Mouse (Mus musculus) MEL (cell line): ENCODE measurements around the gene Baiap3. TPM values are rescaled to one million over a fixed set of nuclear protein-coding genes. Genes with fewer than 3 reads are reported as not detected.

ENCODE experiments used
- DNase-seq: peaks from one replicate; pipeline ENCODE4 v3.0.0; 2011; ENCODE audit warnings: low read depth, low spot score
- H3K27ac ChIP-seq: 2 replicates; pipeline ENCODE4 v1.5.1; 2012; ENCODE audit warnings: low read depth, mild to moderate bottlenecking, control low read depth, low read length, moderate library complexity; ENCODE audit not compliant: control insufficient read depth
- H3K27me3 ChIP-seq, 2 experiments: fragments of 150-350 bp in 1 of 2; sonication (generic) in 1 of 2; 2 replicates each; pipeline ENCODE4 v1.6.1; 2012; ENCODE audit warnings: low read length in 2 of 2, mild to moderate bottlenecking in 2 of 2, improper control_type of control experiment in 1 of 2, moderate library complexity in 1 of 2; ENCODE audit not compliant: insufficient read depth in 2 of 2, control insufficient read depth in 1 of 2
- H3K36me3 ChIP-seq, 2 experiments: 2 replicates each; pipeline ENCODE4 v1.6.1; 2012 to 2014; ENCODE audit warnings: low read length in 2 of 2, improper control_type of control experiment in 1 of 2, inconsistent platforms in 1 of 2, mild to moderate bottlenecking in 1 of 2; ENCODE audit not compliant: insufficient read depth in 2 of 2, control insufficient read depth in 1 of 2
- H3K4me1 ChIP-seq, 2 experiments: fragments of 150-350 bp in 1 of 2; sonication (generic) in 1 of 2; 2 replicates each; pipeline ENCODE4 v1.6.1; 2012; ENCODE audit warnings: low read length in 2 of 2, improper control_type of control experiment in 1 of 2, mild to moderate bottlenecking in 1 of 2; ENCODE audit not compliant: insufficient read depth in 2 of 2, control insufficient read depth in 1 of 2
- H3K4me3 ChIP-seq, 2 experiments: fragments of 150-350 bp in 1 of 2; sonication (generic) in 1 of 2; 2 replicates each; pipeline ENCODE4 v1.5.1; 2012; ENCODE audit warnings: low read depth in 2 of 2, low read length in 2 of 2, mild to moderate bottlenecking in 2 of 2, moderate library complexity in 2 of 2, control low read depth in 1 of 2, improper control_type of control experiment in 1 of 2; ENCODE audit not compliant: control insufficient read depth in 1 of 2, insufficient read depth in 1 of 2
- H3K79me2 ChIP-seq: 2 replicates; pipeline ENCODE4 v1.6.1; 2012; ENCODE audit warnings: mild to moderate bottlenecking, low read length, moderate library complexity; ENCODE audit not compliant: control insufficient read depth, poor library complexity, insufficient read depth
- H3K9ac ChIP-seq: 2 replicates; pipeline ENCODE4 v1.6.1; 2012; ENCODE audit warnings: low read depth, mild to moderate bottlenecking, control low read depth, low read length, moderate library complexity; ENCODE audit not compliant: control insufficient read depth, poor library complexity, severe bottlenecking
- H3K9me3 ChIP-seq: fragments of 150-350 bp; sonication (generic); replicated peaks from 2 replicates; pipeline ENCODE4 v1.6.1; 2012; ENCODE audit warnings: mild to moderate bottlenecking, low read length, improper control_type of control experiment, moderate library complexity; ENCODE audit not compliant: insufficient read depth
- BHLHE40 ChIP-seq: IDR thresholded peaks from 2 replicates; pipeline ENCODE4 v1.6.1; 2012; ENCODE audit warnings: low read depth, mild to moderate bottlenecking, inconsistent platforms, low read length, improper control_type of control experiment, borderline replicate concordance
- CHD1 ChIP-seq: IDR thresholded peaks from 2 replicates; pipeline ENCODE4 v1.6.1; 2012; ENCODE audit warnings: low read depth, mild to moderate bottlenecking, inconsistent platforms, low read length, improper control_type of control experiment
- CHD2 ChIP-seq: IDR thresholded peaks from 2 replicates; pipeline ENCODE4 v1.6.1; 2011; ENCODE audit warnings: low read length, improper control_type of control experiment
- CTCF ChIP-seq, 3 experiments: IDR thresholded peaks in 2 of 3; conservative IDR thresholded peaks in 1 of 3; 2 replicates each; pipeline ENCODE4 v1.5.1; 2011 to 2012; ENCODE audit warnings: low read length in 3 of 3, low read depth in 2 of 3, mild to moderate bottlenecking in 2 of 3, improper control_type of control experiment in 1 of 3, inconsistent platforms in 1 of 3, mixed read lengths in 1 of 3, moderate library complexity in 1 of 3; ENCODE audit not compliant: control insufficient read depth in 1 of 3, insufficient read depth in 1 of 3, poor library complexity in 1 of 3, severe bottlenecking in 1 of 3
- E2F4 ChIP-seq: IDR thresholded peaks from 2 replicates; pipeline ENCODE4 v1.6.1; 2011; ENCODE audit warnings: low read depth, low read length, improper control_type of control experiment, borderline replicate concordance
- ELF1 ChIP-seq: IDR thresholded peaks from 2 replicates; pipeline ENCODE4 v1.6.1; 2014; ENCODE audit warnings: low read depth, mild to moderate bottlenecking, inconsistent platforms, low read length, improper control_type of control experiment, moderate library complexity
- EP300 ChIP-seq, 2 experiments: IDR thresholded peaks; 2 replicates each; pipeline ENCODE4 v1.6.1; 2011; ENCODE audit warnings: improper control_type of control experiment in 2 of 2, low read length in 2 of 2, low read depth in 1 of 2, mild to moderate bottlenecking in 1 of 2
- ETS1 ChIP-seq: IDR thresholded peaks from 2 replicates; pipeline ENCODE4 v1.6.1; 2012; ENCODE audit warnings: low read depth, mild to moderate bottlenecking, inconsistent platforms, low read length, improper control_type of control experiment, moderate library complexity
- GABPA ChIP-seq: IDR thresholded peaks from 2 replicates; pipeline ENCODE4 v1.6.1; 2012; ENCODE audit warnings: low read depth, mild to moderate bottlenecking, inconsistent platforms, low read length, improper control_type of control experiment, moderate library complexity
- GATA1 ChIP-seq: IDR thresholded peaks from 2 replicates; pipeline ENCODE4 v1.6.1; 2011; ENCODE audit warnings: low read depth, low read length, improper control_type of control experiment
- HCFC1 ChIP-seq: IDR thresholded peaks from 2 replicates; pipeline ENCODE4 v1.6.1; 2012; ENCODE audit warnings: low read depth, mild to moderate bottlenecking, inconsistent platforms, low read length, improper control_type of control experiment, moderate library complexity
- JUND ChIP-seq: IDR thresholded peaks from 2 replicates; pipeline ENCODE4 v1.6.1; 2011; ENCODE audit warnings: low read depth, mild to moderate bottlenecking, improper control_type of control experiment, low read length
- KAT2A ChIP-seq: conservative IDR thresholded peaks from 2 replicates; pipeline ENCODE4 v1.6.1; 2012; ENCODE audit warnings: low read depth, low read length, improper control_type of control experiment, inconsistent platforms
- MAFK ChIP-seq: IDR thresholded peaks from 2 replicates; pipeline ENCODE4 v1.6.1; 2011; ENCODE audit warnings: low read depth, mild to moderate bottlenecking, low read length, improper control_type of control experiment, borderline replicate concordance
- MAX ChIP-seq: IDR thresholded peaks from 2 replicates; pipeline ENCODE4 v1.6.1; 2011; ENCODE audit warnings: low read length, improper control_type of control experiment
- MAZ ChIP-seq: IDR thresholded peaks from 2 replicates; pipeline ENCODE4 v1.6.1; 2012; ENCODE audit warnings: low read depth, mild to moderate bottlenecking, inconsistent platforms, low read length, improper control_type of control experiment
- MEF2A ChIP-seq: IDR thresholded peaks from 2 replicates; pipeline ENCODE4 v1.6.1; 2014; ENCODE audit warnings: low read depth, mild to moderate bottlenecking, inconsistent platforms, low read length, improper control_type of control experiment; ENCODE audit not compliant: poor library complexity, insufficient replicate concordance, severe bottlenecking; ENCODE audit errors: extremely low read depth
- MXI1 ChIP-seq: IDR thresholded peaks from 2 replicates; pipeline ENCODE4 v1.6.1; 2011; ENCODE audit warnings: mild to moderate bottlenecking, low read depth, low read length, improper control_type of control experiment
- MYC ChIP-seq: IDR thresholded peaks from 2 replicates; pipeline ENCODE4 v1.6.1; 2011; ENCODE audit warnings: low read depth, mild to moderate bottlenecking, low read length, improper control_type of control experiment, moderate library complexity
- NELFE ChIP-seq: IDR thresholded peaks from 2 replicates; pipeline ENCODE4 v1.6.1; 2011; ENCODE audit warnings: low read depth, low read length, improper control_type of control experiment
- NRF1 ChIP-seq: IDR thresholded peaks from 2 replicates; pipeline ENCODE4 v1.6.1; 2014; ENCODE audit warnings: low read depth, mild to moderate bottlenecking, inconsistent platforms, low read length, improper control_type of control experiment, moderate library complexity; ENCODE audit not compliant: poor library complexity, insufficient read depth, severe bottlenecking
- POLR2A ChIP-seq, 2 experiments: IDR thresholded peaks; 2 replicates each; pipeline ENCODE4 v1.6.1; 2011 to 2012; ENCODE audit warnings: low read length in 2 of 2, mild to moderate bottlenecking in 2 of 2, control low read depth in 1 of 2, improper control_type of control experiment in 1 of 2, low read depth in 1 of 2, moderate library complexity in 1 of 2; ENCODE audit not compliant: control insufficient read depth in 1 of 2, insufficient read depth in 1 of 2, poor library complexity in 1 of 2
- POLR2AphosphoS2 ChIP-seq: IDR thresholded peaks from 2 replicates; pipeline ENCODE4 v1.6.1; 2011; ENCODE audit warnings: low read length, improper control_type of control experiment
- POLR2AphosphoS5 ChIP-seq: IDR thresholded peaks from 2 replicates; pipeline ENCODE4 v1.6.1; 2012; ENCODE audit warnings: low read depth, borderline replicate concordance, mild to moderate bottlenecking, inconsistent platforms, low read length, moderate library complexity, mixed read lengths
- RAD21 ChIP-seq: IDR thresholded peaks from 2 replicates; pipeline ENCODE4 v1.6.1; 2011; ENCODE audit warnings: mild to moderate bottlenecking, low read depth, low read length, improper control_type of control experiment
- RCOR1 ChIP-seq: IDR thresholded peaks from 2 replicates; pipeline ENCODE4 v1.6.1; 2012; ENCODE audit warnings: low read depth, mild to moderate bottlenecking, inconsistent platforms, low read length, improper control_type of control experiment
- SIN3A ChIP-seq: IDR thresholded peaks from 2 replicates; pipeline ENCODE4 v1.6.1; 2012; ENCODE audit warnings: low read length, improper control_type of control experiment, inconsistent platforms
- SMC3 ChIP-seq: IDR thresholded peaks from 2 replicates; pipeline ENCODE4 v1.6.1; 2011; ENCODE audit warnings: low read depth, low read length, improper control_type of control experiment
- TAL1 ChIP-seq: IDR thresholded peaks from 2 replicates; pipeline ENCODE4 v1.6.1; 2012; ENCODE audit warnings: mild to moderate bottlenecking, inconsistent platforms, low read length, moderate library complexity, mixed read lengths
- TBP ChIP-seq: IDR thresholded peaks from 2 replicates; pipeline ENCODE4 v1.8.0; 2011; ENCODE audit warnings: low read depth, low read length, improper control_type of control experiment
- TCF12 ChIP-seq: IDR thresholded peaks from 2 replicates; pipeline ENCODE4 v1.6.1; 2014; ENCODE audit warnings: low read depth, mild to moderate bottlenecking, inconsistent platforms, low read length, improper control_type of control experiment, moderate library complexity
- UBTF ChIP-seq: IDR thresholded peaks from 2 replicates; pipeline ENCODE4 v1.6.1; 2012; ENCODE audit warnings: low read depth, mild to moderate bottlenecking, inconsistent platforms, low read length, improper control_type of control experiment, moderate library complexity, borderline replicate concordance; ENCODE audit not compliant: insufficient read depth
- USF1 ChIP-seq: IDR thresholded peaks from 2 replicates; pipeline ENCODE4 v1.6.1; 2014; ENCODE audit warnings: low read depth, mild to moderate bottlenecking, inconsistent platforms, low read length, improper control_type of control experiment, moderate library complexity
- USF2 ChIP-seq, 2 experiments: IDR thresholded peaks; 2 replicates each; pipeline ENCODE4 v1.6.1; 2011 to 2012; ENCODE audit warnings: improper control_type of control experiment in 2 of 2, low read length in 2 of 2, borderline replicate concordance in 1 of 2, inconsistent platforms in 1 of 2, low read depth in 1 of 2, mild to moderate bottlenecking in 1 of 2; ENCODE audit not compliant: insufficient read depth in 1 of 2
- ZC3H11A ChIP-seq: IDR thresholded peaks from 2 replicates; pipeline ENCODE4 v1.6.1; 2012; ENCODE audit warnings: low read depth, mild to moderate bottlenecking, inconsistent platforms, low read length, improper control_type of control experiment
- ZKSCAN1 ChIP-seq: IDR thresholded peaks from 2 replicates; pipeline ENCODE4 v1.6.1; 2012; ENCODE audit warnings: low read depth, mild to moderate bottlenecking, inconsistent platforms, low read length, improper control_type of control experiment, moderate library complexity
- ZMIZ1 ChIP-seq: IDR thresholded peaks from 2 replicates; pipeline ENCODE4 v1.6.1; 2012; ENCODE audit warnings: low read depth, mild to moderate bottlenecking, inconsistent platforms, low read length, improper control_type of control experiment, moderate library complexity
- ZNF384 ChIP-seq: IDR thresholded peaks from 2 replicates; pipeline ENCODE4 v1.6.1; 2012; ENCODE audit warnings: low read depth, mild to moderate bottlenecking, inconsistent platforms, low read length, improper control_type of control experiment
- polyA plus RNA-seq, 2 experiments: library from polyadenylated mRNA; stranded (reverse) in 1 of 2; unstranded in 1 of 2; fragments of >175 nt in 1 of 2; fragments of >200 nt in 1 of 2; gene quantifications; 2 replicates each; pipeline versions ENCODE4 v1.2.1 to v1.2.4; 2012; ENCODE audit warnings: low replicate concordance in 2 of 2, low read depth in 1 of 2; ENCODE audit not compliant: insufficient read length in 2 of 2, insufficient read depth in 1 of 2, missing spikeins in 1 of 2
- total RNA-seq: library from RNA; depleted of rRNA; stranded (reverse); fragments of 300-350 nt; gene quantifications from 2 replicates; pipeline ENCODE4 v1.2.3, GENCODE M21; 2012

Baiap3 gene
- total and polyA plus RNA-seq, 3 experiments: 0.08 to 0.14 TPM; not detected in 1

- no peaks in the 10 kb centered on the region for H3K27me3 ChIP-seq
- peaks cover 0 to 3% of the 10 kb centered on the region in 2 experiments; a peak in 1 of 4 replicates for H3K36me3 ChIP-seq
- H3K9ac ChIP-seq: peak overlapping the region; percentile 72
- H3K9me3 ChIP-seq: no peaks in the 10 kb centered on the region
- peak; percentile 95 for DNase-seq
- H3K4me3 ChIP-seq: peak overlapping the region; percentile 52 to 63
- no peaks in the 10 kb centered on the region for H3K79me2 ChIP-seq
- H3K27ac ChIP-seq: peak overlapping the region; percentile 54
- H3K4me1 ChIP-seq: peaks cover 4 to 15% of the 10 kb centered on the region in 2 experiments; a peak in 3 of 4 replicates
- TF ChIP-seq POLR2AphosphoS2 (peak; percentile 88), CTCF (IDR thresholded peaks at IDR 0.05 in 2 of 3, conservative IDR thresholded peaks at IDR 0.05 in 1 of 3; ENCODE audit: control insufficient read depth in 1 of 3, insufficient read depth in 1 of 3, low read depth in 2 of 3, low read length in 3 of 3, poor library complexity in 1 of 3, severe bottlenecking in 1 of 3) (no peak), SMC3 (no peak), ELF1 (peak; percentile 79), ZC3H11A (no peak), MXI1 (no peak), ETS1 (peak; percentile 31; the same call in 1 of the 2 replicates), EP300 (IDR thresholded peaks at IDR 0.05; ENCODE audit: low read depth in 1 of 2, low read length in 2 of 2) (peak in 1 of 2 experiments; percentile 4; a peak in 1 of 4 replicates), POLR2A (IDR thresholded peaks at IDR 0.05; ENCODE audit: control insufficient read depth in 1 of 2, insufficient read depth in 1 of 2, low read depth in 1 of 2, low read length in 2 of 2, poor library complexity in 1 of 2) (peak; percentile 61 to 94), ZNF384 (no peak), RAD21 (no peak), NRF1 (no peak), GATA1 (peak; percentile 88), USF2 (IDR thresholded peaks at IDR 0.05; ENCODE audit: borderline replicate concordance in 1 of 2, insufficient read depth in 1 of 2, low read depth in 1 of 2, low read length in 2 of 2) (no peak), GABPA (no peak), USF1 (no peak), BHLHE40 (no peak), JUND (no peak), CHD1 (no peak), MAZ (no peak), TCF12 (peak; percentile 31; the same call in 1 of the 2 replicates), HCFC1 (peak; percentile 81), MYC (peak; percentile 53; the same call in 1 of the 2 replicates), UBTF (no peak), KAT2A (no peak), ZKSCAN1 (no peak), POLR2AphosphoS5 (no peak), MAFK (no peak), MEF2A (no peak), E2F4 (no peak), SIN3A (peak; percentile 81), RCOR1 (no peak), ZMIZ1 (peak; percentile 48), TBP (peak; percentile 67), NELFE (peak; percentile 87), TAL1 (no peak), MAX (no peak), CHD2 (no peak)
Measured at GRCm38 (mm10) chr17:25282133-25282532, 26.0 kb upstream of the Baiap3 start.
